Mouse (Mus musculus): ENCODE measurements around the gene Sept1. TPM values are rescaled to one million over a fixed set of nuclear protein-coding genes. Genes with fewer than 3 reads are reported as not detected.
"Not testable (repeated sequence)": the region's sequence is repeated elsewhere in the genome, so short reads cannot be mapped to it uniquely, and the experiment has no call there.

Gene Sept1
- total RNA-seq, 2 experiments from 2014 or later = 2.8 TPM

DNA sequence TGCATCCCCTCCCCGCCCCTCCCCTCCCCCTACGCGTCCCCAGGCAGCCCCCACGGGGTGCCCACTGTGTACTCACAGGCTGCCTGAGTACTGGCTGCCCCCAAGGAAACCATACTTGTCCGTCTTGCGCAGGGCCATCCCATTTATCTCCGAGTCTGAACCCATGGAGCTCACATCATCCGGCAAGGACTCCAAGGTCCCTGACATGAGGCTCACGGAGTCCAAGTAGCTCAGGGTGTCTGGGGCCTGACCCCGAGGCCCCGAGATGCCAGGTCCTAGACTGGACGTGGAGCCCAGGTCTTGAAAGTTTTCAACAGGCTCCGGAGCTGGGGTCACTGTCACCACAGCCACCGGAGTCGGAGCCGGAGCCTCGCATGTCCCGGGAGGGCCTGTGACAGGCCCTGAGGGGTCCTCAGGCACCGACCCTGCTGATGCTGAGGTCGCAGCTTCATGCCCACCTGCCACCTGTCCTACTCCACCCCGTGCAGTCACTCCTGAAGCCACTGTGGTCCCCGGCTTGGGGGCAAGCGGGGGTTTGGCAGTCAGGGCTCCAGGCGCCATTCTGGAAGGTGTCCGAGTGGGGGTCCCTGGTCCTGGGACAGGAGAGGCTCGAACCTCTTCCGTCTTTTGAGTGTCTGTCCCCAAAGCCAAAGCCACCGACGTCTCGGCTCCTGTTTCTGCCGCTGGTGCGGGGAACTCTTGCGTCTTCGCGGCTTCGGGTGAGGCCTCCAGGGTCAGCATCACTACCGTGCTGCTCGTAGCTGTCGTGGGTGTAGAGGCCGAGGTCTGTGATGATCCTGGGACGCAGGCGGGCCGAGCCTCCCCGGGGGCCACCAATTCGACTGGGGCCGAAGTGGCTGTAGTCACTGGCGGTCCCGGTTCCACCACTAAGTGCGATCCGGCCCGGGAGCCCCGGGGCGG lies 25.3 kb downstream of the Sept1 start:
- intact Hi-C loops (cut with DNase I) = no loop called here

DNA sequence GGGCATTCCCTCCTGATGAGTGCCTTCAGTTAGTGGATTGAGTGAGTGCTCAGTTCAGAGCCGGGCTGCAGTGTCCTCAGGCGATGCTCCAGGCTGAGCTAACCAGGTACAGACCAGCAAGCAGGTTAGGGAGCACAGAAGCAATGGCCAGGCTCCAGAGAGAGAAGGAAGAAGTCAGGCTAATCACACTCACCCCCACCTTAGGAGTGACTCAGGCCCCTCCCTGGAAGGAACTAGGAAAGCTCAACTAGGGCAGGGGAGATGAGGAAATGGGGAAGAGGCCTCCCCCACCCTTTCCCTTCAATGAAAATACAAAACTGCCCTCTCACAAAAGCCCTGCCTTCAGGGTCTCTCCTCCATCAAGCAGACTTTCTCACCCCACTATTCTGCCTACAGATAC lies 26.3 kb downstream of the Sept1 start:
- intact Hi-C loops (cut with DNase I) = no loop called here
- DNase-seq = no peak

More for the DNA sequence above, 25.3 kb downstream of the Sept1 start:
- DNase-seq = peak in 1 of 2 experiments; percentile 31

DNA sequence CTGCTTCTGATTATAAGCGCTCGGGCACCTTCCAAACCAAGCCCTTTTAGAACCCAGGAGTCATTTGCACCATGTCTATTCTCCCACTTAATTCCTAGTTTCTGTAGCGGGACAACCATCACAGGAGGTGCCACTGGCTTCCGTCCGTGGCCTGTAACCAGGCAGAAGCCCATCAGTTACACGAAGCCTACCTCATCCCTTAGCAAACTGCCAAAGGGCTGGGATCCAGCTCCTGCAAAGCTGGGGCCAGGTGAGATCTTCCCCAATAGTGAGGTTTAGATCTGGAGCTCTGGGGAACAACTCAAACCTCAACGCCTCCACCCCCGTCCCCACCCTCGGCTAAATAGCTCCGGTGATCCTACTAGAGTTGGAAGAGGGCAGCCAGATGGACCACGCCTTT lies 36.4 kb downstream of the Sept1 start:
- intact Hi-C loops (cut with DNase I) = loop anchor here (1.0 to 5.0 kb wide), 3 partner anchors 38 to 334 kb away; partner anchors contain the start of genes Hirip3, Ino80e and Kif22
- no peak for DNase-seq

DNA sequence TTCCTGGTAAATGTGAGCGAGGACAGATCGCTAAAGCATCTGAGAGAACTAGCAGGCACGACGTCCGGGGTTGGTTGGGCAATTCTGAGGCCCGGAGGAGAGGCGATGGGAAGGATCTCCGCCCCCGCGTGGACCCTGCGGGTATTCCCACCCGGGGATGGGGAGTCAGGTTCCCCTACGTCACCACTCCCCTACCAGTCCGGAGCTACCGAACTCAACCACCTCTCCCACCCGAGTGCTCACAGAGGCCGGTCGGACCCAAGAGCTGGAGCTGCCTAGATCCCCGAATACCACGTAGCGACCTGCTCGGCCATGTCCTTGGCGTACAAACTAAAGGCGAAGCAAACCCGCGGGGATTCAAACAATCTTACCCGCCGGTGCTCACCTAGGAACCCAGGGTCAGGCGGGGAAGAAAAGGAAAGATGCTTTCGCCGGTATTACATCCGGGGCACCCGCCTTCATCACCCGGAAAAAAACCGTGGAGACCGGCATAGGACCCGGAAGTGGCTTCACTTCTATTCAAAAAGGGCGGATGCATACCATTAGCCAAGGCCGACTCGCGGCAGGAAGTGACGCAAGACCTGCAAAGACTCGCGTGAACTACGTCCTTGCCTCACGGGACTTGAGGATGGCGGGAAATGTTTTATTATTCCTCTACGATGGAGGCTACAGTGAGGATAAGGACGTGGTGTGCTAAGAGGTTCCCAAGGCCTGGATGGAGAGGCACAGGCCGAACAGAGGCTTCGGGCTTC lies 37.2 kb downstream of the Sept1 start, which contains the start of gene Cd2bp2:
Gene Cd2bp2, minus strand, starts transcription at position 507 of the 752 bp plus-strand sequence.
- DNase-seq = peak; percentile 90 to 93
- intact Hi-C loops (cut with DNase I) = loop anchor here (1.0 to 5.0 kb wide), 3 partner anchors 39 to 333 kb away; partner anchors contain the start of genes Hirip3, Ino80e and Kif22

DNA sequence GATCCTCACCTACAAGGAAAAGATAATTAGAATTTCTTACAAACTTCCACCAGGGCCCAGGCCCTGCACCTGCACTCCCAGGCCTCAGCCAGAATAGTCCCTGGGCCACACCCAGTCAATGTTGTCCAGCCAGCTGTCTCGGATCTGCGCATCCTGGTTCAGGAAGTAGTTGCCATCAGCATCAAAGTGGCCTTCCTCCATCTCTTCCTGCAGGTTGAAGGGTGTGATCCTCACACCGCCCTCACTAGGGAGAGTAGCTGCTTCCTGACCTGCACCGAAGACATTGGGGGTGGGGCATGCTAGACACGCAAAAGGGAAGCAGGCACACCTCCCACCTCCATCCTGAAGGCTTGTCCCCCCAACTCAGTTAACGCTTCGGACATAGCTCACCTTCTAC lies 38.3 kb downstream of the Sept1 start:
- no peak for DNase-seq
- intact Hi-C loops (cut with DNase I) = loop anchor here (5.0 kb wide), 2 partner anchors 152 to 332 kb away; partner anchors contain the start of genes Hirip3, Ino80e and Kif22

DNA sequence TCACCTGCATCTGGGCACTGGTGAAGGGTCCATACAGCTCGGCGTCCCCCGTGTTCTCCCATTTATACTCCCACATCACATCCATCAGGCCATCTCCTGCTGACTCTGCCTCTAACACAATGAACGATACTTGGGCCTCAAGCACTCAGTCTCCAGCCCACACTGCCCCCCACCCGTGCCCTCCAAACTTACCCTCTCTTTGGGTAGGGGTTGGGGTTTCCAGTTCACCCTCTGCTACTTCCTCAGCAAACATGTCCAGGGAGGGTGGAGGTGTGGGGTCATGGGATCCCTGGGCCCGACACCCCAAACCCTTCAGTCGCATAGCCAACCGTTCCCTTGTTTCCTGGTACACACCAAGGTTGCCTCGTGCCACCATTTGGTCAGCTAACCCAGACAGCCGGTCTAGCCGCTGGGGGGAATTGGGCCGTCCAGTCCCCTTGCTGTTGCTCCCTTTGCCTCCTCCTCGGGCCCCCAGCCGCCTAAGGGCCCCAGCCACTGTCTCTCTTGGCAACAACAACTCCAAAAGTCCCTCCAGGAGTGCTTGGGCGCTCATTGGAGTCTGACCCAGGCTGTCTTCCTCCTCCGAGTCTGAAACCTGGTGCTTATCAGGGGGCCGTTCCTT lies 38.8 kb downstream of the Sept1 start:
- intact Hi-C loops (cut with DNase I) = no loop called here
- DNase-seq = no peak

DNA sequence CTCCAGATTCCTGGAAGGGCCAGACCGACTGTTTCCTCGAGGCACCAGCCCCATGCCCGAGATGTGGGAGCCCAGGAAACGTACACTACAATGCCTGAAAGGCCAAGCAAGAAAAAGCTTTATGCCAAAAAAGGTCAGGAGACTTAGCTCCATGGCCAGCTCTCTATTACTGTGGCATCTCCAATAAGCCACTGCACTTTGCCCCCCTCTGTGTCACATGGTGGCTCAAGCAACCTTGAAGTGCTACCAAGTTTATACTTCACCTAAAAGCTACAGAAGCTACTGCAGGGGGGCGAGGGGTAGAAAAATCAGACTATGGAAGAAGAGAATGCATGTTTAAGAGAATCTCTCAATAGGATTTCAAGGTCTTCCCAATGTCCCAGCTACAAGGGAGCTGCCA lies 39.9 kb downstream of the Sept1 start:
- intact Hi-C loops (cut with DNase I) = no loop called here
- DNase-seq = no peak

DNA sequence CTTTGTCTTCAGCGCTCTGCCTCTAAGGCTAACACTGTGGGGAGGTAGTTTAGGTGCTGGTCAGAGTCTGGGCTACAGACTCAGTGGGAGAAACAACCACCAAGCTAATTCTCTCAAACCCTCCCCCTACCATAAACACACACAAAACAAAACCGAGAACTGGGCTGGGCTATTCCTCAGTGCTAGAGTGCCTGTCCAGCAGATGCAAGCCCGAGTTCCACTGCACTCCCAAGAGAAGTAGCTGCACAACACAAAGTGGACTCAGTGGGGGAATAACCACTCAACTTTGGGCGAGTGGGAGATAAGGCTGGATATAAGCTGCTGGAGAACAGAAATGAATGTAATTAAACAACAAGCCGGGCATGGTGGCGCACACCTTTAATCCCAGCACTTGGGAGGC lies 42.3 kb downstream of the Sept1 start:
- intact Hi-C loops (cut with DNase I) = no loop called here
- no peak for DNase-seq

DNA sequence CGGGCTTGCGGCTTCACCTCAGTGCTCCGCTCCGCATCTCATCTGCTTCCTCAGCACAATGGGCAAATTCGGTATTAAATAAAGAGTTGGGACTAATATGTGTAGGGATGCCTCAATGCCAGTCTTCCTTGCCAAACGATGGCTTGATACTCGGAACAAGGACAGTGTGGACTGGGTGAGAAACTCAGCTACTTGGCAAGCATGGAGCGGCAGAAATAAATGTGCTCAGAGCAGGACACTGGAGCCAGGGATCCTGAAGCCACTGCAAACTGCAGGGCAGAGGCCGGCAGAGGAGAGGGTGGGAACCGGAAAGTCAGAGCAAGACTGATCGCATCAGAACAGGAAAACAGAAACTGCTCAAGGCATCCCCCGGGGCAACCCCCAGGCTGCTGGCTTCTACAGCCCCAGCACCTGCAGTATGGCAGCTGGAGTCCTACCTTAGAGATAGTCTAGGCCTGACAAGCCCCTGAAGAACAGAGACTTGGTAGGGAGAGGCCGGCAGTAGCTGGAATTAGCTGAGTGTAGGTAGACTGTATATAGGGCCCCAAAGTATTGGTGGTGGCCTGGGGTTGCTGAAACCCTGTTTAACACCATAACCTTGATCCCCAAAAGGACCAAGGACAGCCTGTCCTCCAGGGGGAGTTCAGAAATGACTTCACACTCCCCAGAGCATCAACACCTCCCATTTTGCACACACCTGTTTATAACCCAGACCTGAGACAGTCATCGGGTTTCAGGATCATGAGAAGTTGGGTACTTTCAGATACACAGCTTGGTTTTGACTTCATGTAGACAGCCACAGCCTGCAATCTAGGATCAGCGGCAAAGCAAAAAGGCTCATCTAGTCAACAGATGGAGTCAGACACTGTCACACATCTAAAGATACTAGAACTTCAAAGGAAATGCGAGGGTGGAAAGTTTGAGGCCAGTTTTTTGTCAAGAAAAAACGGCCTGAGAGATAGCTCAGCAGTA lies 44.3 kb downstream of the Sept1 start:
- intact Hi-C loops (cut with DNase I) = loop anchor here (5.0 kb wide), 1 partner anchor 71 kb away; no protein-coding TSS in a partner anchor
- no peak for DNase-seq

DNA sequence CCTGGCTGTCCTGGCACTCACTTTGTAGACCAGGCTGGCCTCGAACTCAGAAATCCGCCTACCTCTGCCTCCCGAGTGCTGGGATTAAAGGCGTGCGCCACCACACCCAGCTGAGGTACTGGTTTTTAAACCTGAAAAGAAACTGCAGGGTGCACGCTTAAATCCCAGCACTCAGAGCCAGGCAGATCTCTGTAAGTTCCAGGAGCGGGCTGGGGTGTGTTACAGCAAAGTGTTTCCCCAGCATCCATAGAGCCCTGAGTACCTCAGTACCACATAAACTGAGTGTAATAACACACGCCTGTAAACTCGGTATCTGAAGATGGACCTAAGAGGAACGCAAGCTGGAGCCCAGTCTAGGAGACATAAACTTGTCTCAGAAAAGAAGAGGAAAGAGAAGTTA lies 45.6 kb downstream of the Sept1 start:
- intact Hi-C loops (cut with DNase I) = loop anchor here (5.0 kb wide), 1 partner anchor 70 kb away; no protein-coding TSS in a partner anchor
- no peak for DNase-seq

DNA sequence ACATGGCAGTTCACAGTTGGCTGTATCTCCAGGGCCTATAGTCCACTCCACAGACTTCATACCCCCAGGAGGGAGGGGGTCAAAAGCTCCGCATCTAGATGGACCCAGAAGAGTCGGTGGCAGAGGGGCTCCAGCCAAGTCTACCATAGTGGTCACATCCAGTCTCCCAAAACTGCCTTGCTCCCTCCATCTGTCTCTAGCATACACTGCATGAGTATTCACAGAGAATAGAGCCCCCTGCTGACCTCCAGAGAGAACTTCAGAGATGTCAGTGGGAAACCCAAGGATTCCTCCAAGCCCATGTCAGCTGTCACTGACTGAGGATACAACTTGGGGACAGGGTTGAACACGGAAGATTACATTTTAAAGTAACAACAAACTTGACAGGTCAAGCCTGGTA lies 47.3 kb downstream of the Sept1 start:
- intact Hi-C loops (cut with DNase I) = loop anchor here (5.0 kb wide), 1 partner anchor 68 kb away; no protein-coding TSS in a partner anchor
- DNase-seq = no peak

DNA sequence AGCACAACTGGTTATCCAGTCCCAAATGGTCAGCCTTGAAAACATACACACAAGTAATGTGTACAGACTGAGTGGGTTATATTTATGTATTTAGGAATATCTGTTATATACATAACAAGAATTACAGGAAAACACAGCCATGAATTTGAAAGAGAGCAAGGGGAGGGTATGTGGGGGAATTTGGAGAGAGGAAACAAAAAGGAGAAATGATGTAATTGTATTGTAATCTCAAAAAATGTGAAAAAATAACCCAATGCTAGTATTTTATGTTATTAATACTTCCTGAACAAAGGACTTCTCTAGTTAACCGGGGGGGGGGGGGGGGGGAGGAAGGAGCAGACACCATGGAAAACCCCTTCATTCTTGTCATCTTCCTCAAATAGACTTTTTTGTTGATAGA lies 48.2 kb downstream of the Sept1 start:
- intact Hi-C loops (cut with DNase I) = loop anchor here (5.0 kb wide), 1 partner anchor 67 kb away; no protein-coding TSS in a partner anchor
- no peak for DNase-seq

DNA sequence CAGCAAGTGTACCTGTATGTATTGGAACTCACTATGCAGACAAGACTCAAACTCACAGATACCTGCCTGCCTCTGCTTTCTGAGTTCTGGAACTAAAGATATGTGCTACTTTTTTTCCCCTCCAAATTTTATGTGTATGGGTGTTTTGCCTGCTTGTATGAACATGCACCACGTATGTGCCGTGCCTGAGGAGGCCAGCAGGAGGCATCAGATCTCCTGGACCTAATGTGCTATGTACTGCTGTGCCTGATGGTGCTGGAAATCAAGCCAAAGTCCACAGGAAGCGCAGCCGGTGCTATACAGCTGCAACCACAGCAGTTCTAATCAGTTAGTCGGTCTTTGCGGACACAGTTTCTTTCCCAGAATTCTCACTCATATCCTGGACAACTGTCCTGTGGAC lies 49.1 kb downstream of the Sept1 start:
- intact Hi-C loops (cut with DNase I) = no loop called here
- no peak for DNase-seq

DNA sequence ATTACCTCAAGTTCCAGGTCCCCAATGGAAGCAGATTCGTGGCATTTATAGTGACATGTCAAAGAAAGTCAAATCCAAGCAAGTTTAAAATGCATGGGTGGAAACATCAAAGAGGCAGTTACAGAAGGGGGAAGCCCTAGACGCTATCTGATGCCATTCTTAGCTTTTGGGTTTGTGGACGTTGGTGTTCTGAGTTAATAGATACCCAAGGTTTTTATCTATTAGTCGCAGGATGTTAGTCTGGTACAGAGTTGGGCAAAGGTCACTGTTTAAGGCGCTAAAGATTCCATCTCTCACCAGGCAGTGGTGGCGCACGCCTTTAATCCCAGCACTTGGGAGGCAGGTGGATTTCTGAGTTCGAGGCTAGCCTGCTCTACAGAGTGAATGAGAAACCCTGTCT lies 49.6 kb downstream of the Sept1 start:
- intact Hi-C loops (cut with DNase I) = no loop called here
- no peak for DNase-seq

DNA sequence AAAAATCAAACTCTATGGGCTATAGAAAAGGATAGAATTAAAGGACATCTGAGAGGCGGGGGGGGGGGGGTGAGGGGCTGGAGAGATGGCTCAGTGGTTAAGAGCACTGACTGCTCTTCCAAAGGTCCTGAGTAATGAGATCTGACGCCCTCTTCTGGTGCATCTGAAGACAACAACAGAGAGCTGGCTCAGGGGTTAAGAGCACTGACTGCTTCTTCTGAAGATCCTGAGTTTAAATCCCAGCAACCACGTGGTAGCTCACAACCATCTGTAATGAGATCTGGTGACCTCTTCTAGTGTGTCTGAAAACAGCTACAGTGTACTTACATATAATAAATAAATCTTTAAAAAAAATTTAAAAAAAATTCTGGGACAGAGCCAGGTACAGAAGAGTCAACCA lies 51.2 kb downstream of the Sept1 start:
- intact Hi-C loops (cut with DNase I); DNase-seq: not testable (repeated sequence)

DNA sequence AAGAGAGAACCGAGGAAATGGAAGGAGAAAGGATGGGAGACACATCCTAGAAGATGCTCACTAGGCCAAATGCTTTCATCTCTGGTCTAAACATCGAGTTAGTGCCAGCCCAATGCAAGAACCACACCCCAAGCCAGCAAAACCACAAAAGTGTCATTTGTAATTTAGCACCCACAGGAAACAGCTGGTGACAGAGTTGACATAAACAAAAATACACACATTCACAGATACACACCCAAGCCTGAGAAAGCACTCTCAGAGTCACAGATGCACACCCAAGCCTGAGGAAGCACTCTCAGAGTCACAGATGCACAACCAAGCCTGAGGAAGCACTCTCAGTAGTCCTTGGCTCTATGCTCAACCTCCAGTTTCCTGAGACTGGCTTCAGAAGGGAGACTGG lies 52.1 kb downstream of the Sept1 start:
- intact Hi-C loops (cut with DNase I) = no loop called here

DNA sequence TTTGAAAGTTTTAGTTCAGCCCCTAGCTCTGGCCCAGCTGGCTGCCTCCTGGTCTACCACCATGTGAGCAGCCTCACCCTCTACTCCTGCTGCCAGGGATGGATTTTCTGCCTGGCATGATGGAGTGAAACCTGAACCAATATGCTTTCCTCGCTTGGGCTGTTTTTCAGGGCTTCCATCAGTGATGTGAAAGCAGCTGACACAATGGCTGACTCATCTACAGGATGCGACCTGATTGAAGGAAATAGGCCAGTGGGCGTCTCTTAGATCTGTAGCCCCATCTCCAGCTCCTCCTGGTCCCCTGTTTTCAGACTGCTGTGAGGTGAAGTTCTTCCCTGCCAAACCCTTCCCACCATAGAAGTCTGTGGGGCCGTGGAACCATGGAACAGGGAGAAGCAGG lies 56.0 kb downstream of the Sept1 start:
- no peak for DNase-seq
- intact Hi-C loops (cut with DNase I) = no loop called here

More for the DNA sequence above, 52.1 kb downstream of the Sept1 start:
- DNase-seq = no peak

DNA sequence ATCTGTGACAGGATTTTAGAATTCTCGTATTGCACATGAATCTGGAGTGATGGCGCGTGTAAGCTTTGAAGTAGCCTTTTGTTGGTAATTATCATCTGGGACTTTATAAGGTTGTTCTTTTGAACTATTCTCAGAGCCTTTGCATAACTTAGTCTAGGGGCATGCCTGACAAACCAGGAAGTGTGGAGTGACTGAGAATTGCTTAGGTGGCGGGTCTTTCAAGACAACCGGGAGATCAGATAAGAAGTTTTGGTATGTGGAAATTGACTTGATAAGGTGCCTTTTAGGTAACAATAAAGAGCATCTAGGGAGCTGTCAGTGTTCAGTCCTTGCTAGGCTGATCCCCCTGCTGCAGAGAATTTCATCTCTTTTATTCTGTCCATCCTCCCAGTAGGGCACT lies 66.4 kb downstream of the Sept1 start:
- intact Hi-C loops (cut with DNase I) = loop anchor here (5.0 kb wide), 1 partner anchor 34 kb away; no protein-coding TSS in a partner anchor
- no peak for DNase-seq

Measured in heart, postnatal 36 days (tissue).